Mouse (Mus musculus): ENCODE results near the gene Slc33a1. TPM values are rescaled to one million over a fixed set of nuclear protein-coding genes. Genes with fewer than 3 reads are reported as not detected.

Slc33a1 gene
- total and polyA plus RNA-seq, 2 experiments from 2014 or later: 14.3 to 48.6 TPM

DNA sequence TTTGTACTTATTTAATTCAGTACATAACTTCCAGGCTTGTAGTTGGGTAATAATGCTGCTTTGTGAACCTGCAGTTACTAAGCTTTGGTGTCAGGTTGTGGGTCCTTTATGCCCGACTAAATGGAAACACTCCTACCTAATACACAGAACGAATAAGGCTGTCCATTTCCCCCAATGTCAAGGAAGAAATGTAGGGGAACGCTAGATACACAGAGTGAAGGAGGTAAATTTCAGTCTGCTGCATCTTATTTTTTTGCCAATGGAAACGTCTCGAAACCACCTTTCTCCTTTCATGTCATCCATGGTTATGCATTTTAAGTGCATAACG, 318 bp upstream of the Slc33a1 start:
- Histone ChIP-seq H3K9me3 (ENCODE audit: low read length) (no peaks in the 10 kb centered on the region), H3K27me3 (ENCODE audit: insufficient read depth, low read length) (peaks cover 6% of the 10 kb centered on the region; the same call in 1 of the 2 replicates), H3K36me3 (ENCODE audit: insufficient read depth, low read length) (no peaks in the 10 kb centered on the region), H3K4me2 (ENCODE audit: low read depth, low read length) (peak overlapping the region; percentile 80), H3K9ac (replicated peaks; ENCODE audit: low read length) (no peak overlapping the region), H3K4me3 (ENCODE audit: low read length) (peak overlapping the region; percentile 85; the same call in 1 of the 2 replicates), H3K4me1 (ENCODE audit: insufficient read depth, low read length) (peaks cover 17% of the 10 kb centered on the region), H3K27ac (peak overlapping the region; percentile 57; the same call in 1 of the 2 replicates)
- no peak for TF ChIP-seq CTCF (IDR thresholded peaks at IDR 0.05; ENCODE audit: low read depth)
- 75% methylated on average over 6 of the region's 6 CpGs for WGBS
- ATAC-seq (no peak; the same call in 1 of the 2 replicates), DNase-seq (ENCODE audit: low spot score) (no peak)

DNA sequence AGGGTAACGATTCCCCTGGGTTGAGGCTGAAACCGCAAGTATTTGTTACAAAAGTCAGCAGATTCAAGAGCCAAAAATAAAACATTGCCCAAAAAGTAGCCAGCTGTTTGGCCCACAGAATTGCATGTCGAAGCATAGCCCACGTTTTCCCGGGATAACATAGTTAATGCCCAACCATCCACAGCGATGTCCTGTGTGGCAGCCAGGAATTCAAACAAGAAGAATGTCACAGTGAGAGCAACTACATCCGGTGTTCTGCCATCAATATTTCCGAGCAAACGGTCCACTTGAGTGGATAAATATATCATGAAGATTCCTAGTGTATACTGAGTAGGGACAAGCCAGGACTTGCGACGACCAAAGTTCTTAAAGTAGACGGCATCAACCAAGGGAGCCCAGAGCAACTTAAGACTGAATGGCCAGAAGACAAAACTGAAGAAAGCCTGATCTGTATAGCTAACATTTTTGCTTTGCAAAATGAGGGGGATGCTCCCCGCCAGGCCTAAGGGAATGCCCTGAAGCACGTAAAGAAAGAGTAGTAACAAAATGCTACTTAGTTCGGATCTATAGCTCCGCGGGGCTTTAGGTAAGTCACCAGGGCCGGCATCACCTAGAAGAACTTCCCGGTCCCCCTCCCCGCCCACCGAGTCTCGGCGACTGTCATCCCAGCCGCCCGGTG, 1.0 kb downstream of the Slc33a1 start:
- DNase-seq (ENCODE audit: low spot score): peak; percentile 20
- 5% methylated on average over 25 of the region's 25 CpGs for WGBS
- no peak for ATAC-seq
- TF ChIP-seq CTCF (IDR thresholded peaks at IDR 0.05; ENCODE audit: low read depth): no peak
- H3K4me2 ChIP-seq (ENCODE audit: low read depth, low read length): peak overlapping the region; percentile 80
- peak overlapping the region; percentile 90 for H3K27ac ChIP-seq
- no peaks in the 10 kb centered on the region for H3K9me3 ChIP-seq (ENCODE audit: low read length)
- H3K4me1 ChIP-seq (ENCODE audit: insufficient read depth, low read length): peaks cover 17% of the 10 kb centered on the region
- H3K9ac ChIP-seq (replicated peaks; ENCODE audit: low read length): peak overlapping the region; percentile 75
- no peaks in the 10 kb centered on the region for H3K36me3 ChIP-seq (ENCODE audit: insufficient read depth, low read length)
- peaks cover 6% of the 10 kb centered on the region; the same call in 1 of the 2 replicates for H3K27me3 ChIP-seq (ENCODE audit: insufficient read depth, low read length)
- H3K4me3 ChIP-seq (ENCODE audit: low read length): peak overlapping the region; percentile 85

DNA sequence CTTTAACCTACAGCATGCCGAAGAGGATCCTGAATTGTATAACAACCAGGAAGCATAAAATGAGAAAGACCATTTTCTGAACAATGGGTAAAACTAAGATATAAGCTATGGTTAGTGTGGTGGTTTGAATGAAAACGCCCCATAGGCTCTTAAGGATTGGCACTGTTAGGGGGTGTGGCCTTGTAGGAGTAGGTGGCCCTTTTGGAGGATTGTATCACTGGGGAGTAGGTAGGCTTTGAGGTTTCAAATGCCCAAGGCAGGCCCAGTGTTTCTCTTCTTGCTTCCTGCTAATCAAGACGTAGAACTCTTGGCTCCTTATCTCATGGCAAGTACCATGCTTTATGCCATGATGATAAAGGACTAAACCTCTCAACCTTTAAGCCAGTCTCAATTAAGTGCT, 14.7 kb downstream of the Slc33a1 start:
- no peaks in the 10 kb centered on the region for H3K27me3 ChIP-seq (ENCODE audit: insufficient read depth, low read length)
- no peak for DNase-seq (ENCODE audit: low spot score)
- no peak overlapping the region for H3K4me3 ChIP-seq (ENCODE audit: low read length)
- no peak overlapping the region for H3K4me2 ChIP-seq (ENCODE audit: low read depth, low read length)
- no peaks in the 10 kb centered on the region for H3K9me3 ChIP-seq (ENCODE audit: low read length)
- H3K9ac ChIP-seq (replicated peaks; ENCODE audit: low read length): no peak overlapping the region
- H3K36me3 ChIP-seq (ENCODE audit: insufficient read depth, low read length): no peaks in the 10 kb centered on the region
- no peak for TF ChIP-seq CTCF (IDR thresholded peaks at IDR 0.05; ENCODE audit: low read depth)
- no peak overlapping the region for H3K27ac ChIP-seq
- WGBS: 86% methylated on average over 3 of the region's 3 CpGs
- no peaks in the 10 kb centered on the region for H3K4me1 ChIP-seq (ENCODE audit: insufficient read depth, low read length)
- no peak for ATAC-seq

DNA sequence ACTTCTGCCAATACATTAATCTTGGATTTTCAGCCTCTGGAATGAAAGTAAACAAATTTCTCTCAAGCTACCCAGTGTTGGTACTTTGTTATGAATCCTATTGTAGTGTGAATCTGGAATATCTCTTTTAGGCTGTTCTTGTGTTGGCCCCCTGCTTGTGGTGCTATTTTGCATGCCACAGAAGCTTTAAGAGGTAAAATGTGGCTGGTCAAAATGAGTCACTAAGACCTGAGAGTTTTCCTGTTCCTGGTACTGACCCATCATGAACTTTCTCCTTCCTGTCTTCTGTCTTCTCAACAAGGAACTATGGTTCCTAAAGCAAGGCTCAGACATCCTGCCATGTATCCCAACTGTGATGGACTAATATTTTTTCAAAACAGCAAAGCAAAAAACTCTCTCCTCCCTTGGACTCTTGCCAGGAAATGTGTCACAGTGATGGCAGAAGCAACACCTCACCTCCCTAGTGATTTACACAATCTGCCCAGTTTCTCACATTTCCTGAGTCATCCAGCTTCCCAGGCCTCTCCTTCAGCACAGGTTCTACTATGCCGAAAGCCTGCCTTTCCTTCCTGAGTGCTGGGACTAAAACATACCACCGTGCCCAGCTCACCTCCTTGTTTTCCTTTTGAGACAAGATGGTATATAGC, 23.2 kb downstream of the Slc33a1 start:
- DNase-seq (ENCODE audit: low spot score): peak; percentile 28
- WGBS: 83% methylated on average over 2 of the region's 2 CpGs
- ATAC-seq: no peak
- Histone ChIP-seq H3K9ac (replicated peaks; ENCODE audit: low read length) (no peak overlapping the region), H3K27ac (no peak overlapping the region), H3K4me1 (ENCODE audit: insufficient read depth, low read length) (no peaks in the 10 kb centered on the region), H3K36me3 (ENCODE audit: insufficient read depth, low read length) (no peaks in the 10 kb centered on the region), H3K9me3 (ENCODE audit: low read length) (no peaks in the 10 kb centered on the region), H3K27me3 (ENCODE audit: insufficient read depth, low read length) (no peaks in the 10 kb centered on the region), H3K4me2 (ENCODE audit: low read depth, low read length) (no peak overlapping the region), H3K4me3 (ENCODE audit: low read length) (no peak overlapping the region)
- no peak for TF ChIP-seq CTCF (IDR thresholded peaks at IDR 0.05; ENCODE audit: low read depth)

DNA sequence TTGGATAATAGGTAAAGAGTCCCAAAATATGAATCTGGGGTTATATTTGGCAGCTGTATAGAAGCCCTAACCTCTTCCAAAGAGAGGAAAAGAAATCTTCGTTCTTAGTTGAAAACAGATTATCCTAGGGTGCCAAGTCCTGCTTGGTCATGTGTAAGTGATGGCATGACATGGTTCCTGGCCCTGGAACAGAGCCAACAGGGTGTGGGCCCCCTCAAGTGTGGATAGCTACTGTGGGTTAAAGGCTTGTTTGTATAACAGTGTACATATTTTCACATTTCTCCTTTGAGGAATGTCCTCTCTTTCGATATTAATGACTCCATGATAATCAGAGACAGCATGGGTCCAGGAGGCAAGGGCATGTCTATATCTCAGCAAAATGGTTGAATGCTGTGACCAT, 25.6 kb downstream of the Slc33a1 start:
- no peak overlapping the region for H3K4me2 ChIP-seq (ENCODE audit: low read depth, low read length)
- WGBS: 60% methylated on average over 2 of the region's 2 CpGs
- no peaks in the 10 kb centered on the region for H3K36me3 ChIP-seq (ENCODE audit: insufficient read depth, low read length)
- H3K4me3 ChIP-seq (ENCODE audit: low read length): no peak overlapping the region
- H3K9me3 ChIP-seq (ENCODE audit: low read length): no peaks in the 10 kb centered on the region
- H3K27me3 ChIP-seq (ENCODE audit: insufficient read depth, low read length): no peaks in the 10 kb centered on the region
- TF ChIP-seq CTCF (IDR thresholded peaks at IDR 0.05; ENCODE audit: low read depth): no peak
- no peak overlapping the region for H3K27ac ChIP-seq
- no peak overlapping the region for H3K9ac ChIP-seq (replicated peaks; ENCODE audit: low read length)
- H3K4me1 ChIP-seq (ENCODE audit: insufficient read depth, low read length): no peaks in the 10 kb centered on the region
- DNase-seq (ENCODE audit: low spot score) (no peak), ATAC-seq (no peak)

DNA sequence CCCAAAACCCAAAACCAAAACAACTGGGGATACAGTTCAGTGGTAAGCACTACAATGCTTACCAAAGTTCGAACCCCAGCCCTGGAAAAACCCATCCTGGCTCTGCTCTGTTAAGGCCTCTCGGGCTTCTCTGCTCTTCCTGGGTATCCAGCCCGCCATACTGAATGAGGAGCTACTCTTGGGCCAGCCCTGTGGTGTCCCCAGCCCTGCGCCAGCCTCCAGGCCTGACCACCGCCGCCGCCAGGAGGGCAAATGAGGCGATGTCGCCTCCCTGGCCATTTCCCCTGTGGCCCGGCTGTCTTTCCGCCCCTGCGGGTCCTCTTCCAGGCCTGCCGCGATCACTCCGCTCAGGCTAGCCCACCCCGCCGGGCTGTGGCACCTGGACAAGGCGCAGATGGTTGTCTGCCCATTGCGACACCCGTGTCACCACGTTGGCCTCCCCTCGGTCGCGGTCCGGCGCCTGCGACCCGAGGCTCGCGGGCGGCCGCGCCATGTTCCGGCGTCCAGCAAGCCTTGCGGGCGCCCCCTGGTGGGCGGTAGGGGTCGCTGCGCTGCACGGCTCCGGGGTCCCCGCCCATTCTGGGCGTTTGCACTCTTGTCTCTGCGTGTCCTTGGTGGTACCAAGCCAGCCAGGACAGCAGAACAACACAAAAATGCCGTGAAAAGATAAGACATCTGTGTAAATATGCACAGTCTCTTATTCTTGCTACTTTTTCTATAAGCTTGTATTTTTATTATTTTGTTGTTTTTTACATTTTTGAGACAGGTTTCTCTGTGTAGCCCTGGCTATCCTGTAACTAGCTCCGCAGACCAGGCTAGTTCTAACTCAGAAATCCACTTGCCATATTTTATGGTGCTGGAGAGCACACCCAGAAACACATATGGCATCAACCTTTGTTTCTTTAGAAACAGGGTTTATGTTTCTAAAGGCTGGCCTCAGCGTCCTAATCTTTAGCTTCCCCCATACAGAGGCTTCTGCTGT, 35.4 kb downstream of the Slc33a1 start, which contains the start of gene E130311K13Rik:
E130311K13Rik (minus strand) TSS at position 595 of the 982 bp plus-strand sequence.
- DNase-seq (ENCODE audit: low spot score) (peak; percentile 94), ATAC-seq (peak; percentile 99)
- H3K4me3 ChIP-seq (ENCODE audit: low read length): peak within 1 kb of the TSS; percentile 61
- peak within 1 kb of the TSS; percentile 92 for H3K9ac ChIP-seq (replicated peaks; ENCODE audit: low read length)
- H3K9me3 ChIP-seq (ENCODE audit: low read length): no peaks in the 10 kb centered on the region
- no peaks in the 10 kb centered on the region for H3K27me3 ChIP-seq (ENCODE audit: insufficient read depth, low read length)
- H3K27ac ChIP-seq: peak within 1 kb of the TSS; percentile 88
- peak within 1 kb of the TSS; percentile 58 for H3K4me2 ChIP-seq (ENCODE audit: low read depth, low read length)
- no peaks in the 10 kb centered on the region for H3K4me1 ChIP-seq (ENCODE audit: insufficient read depth, low read length)
- H3K36me3 ChIP-seq (ENCODE audit: insufficient read depth, low read length): 0 out of 2 replicates have a peak, but pooled peaks cover 3% of the 10 kb centered on the region
- WGBS: 5% methylated on average over 48 of the region's 48 CpGs
- peak; percentile 61 for TF ChIP-seq CTCF (IDR thresholded peaks at IDR 0.05; ENCODE audit: low read depth)

All from hindbrain, postnatal 0 days (tissue).